Mouse (Mus musculus): Measurements from ENCODE around the gene Lrch3.
"Not testable (repeated sequence)": the region's sequence is repeated elsewhere in the genome, so short reads cannot be mapped to it uniquely, and the experiment has no call there.

Lrch3 gene

DNA sequence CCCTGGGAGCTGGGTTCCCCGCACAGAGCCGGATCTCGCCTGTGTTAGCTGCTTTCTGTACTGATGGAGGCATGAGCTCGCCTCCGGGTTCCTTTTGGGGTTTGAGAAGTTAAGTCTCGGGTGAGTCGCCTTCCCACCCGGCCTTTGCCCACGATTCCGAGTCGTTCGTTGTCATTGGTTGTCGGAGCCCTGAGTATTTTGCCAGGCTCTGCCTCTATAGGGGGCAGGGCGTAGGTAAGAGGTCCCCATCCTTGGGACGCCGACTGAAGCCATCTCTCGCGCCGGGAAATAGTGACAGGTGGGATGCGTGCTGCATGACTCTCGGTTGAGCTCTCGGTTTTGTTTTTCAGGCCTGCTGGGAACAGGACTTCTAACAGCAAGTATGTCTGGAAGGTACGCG is 142.9 kb downstream of the Lrch3 start:
- DNase-seq: no peak

DNA sequence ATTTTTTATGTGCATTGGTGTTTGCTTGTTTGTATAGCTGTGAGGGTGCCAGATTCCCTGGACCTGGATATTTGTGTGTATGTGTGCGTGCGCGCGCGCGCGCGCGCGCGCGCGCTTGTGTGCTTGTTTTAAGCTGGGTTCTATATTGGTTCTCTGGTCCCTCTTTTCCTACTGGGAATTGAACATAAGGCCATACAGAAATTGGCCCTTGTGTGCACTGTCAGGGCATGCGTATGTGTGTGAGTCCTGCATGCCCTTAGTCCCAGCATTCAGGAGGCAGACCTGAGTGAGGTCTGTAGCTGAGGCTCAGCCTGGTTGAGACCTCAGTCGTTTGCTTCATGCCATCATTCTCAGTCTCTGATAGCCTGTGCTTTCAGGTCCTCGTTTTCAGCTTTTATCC is 144.1 kb downstream of the Lrch3 start:
- DNase-seq: no peak

DNA sequence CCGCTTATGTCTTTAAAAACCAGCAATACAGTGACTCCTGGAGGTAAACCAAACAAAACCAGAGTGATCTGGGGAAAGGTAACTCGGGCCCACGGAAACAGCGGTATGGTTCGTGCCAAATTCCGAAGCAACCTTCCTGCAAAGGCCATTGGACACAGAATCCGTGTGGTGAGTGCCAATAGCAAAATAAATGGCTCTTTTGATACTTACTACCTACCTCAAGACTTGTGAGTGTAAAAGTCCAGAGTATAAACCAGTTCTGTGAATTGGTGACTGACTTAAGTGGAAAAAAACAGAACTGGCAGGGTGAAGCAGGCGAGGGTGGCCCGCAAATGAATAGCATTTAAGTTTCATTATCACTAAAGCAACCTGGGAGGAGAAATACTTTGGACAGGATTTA is 144.8 kb downstream of the Lrch3 start:
- DNase-seq: not testable (repeated sequence)

DNA sequence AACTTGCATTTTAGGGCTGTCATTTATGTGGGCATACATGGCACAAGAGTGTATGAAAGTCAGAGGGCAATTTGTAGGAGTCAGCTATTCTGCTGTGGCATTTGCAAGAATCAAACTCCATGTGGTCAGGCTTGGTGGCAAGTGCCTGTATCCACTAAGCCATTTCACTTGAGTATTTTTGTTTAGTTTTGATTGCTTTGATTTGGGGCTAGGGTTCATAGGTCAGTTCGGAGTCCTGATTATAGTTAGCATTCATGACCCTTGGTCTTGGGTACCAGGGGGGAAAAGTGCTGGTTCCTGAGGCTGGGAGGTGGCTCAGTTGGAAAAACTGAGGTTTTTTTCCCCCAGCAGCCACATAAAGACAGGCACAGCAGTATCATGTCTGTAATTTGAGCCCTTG is 145.6 kb downstream of the Lrch3 start:
- no peak for DNase-seq

DNA sequence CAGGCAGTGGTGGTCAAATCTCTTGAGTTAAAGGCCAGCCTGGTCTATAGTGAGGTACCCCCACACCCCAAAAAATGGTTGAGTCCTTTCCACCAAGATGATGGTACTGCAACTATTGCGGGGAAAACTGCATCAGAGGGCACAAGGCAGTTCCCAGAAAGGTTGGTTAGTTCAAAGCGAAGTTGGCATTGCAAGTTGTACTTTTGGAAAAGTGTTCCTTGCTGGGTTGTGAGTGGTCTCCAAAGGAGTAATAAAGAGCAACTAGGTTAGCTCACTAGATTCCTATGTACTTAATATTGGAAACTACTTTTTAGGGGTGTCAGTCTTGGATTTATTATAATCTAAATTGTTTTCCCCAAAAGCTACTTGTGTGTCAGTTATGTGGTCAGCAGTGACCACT is 147.0 kb downstream of the Lrch3 start:
- DNase-seq: no peak

DNA sequence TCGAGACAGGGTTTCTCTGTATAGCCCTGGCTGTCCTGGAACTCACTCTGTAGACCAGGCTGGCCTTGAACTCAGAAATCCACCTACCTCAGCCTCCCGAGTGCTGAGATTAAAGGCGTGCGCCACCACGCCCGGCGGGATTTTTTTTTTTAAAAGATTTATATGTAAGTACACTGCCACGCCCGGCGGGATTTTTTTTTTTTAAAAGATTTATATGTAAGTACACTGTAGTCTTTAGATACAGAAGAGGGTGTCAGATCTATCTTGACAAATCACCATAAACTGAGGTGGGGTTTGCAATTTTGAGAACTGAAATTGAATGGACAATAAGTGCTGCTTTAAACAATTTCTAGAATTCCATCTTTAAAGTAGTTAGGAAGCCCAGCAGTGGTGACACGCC is 147.5 kb downstream of the Lrch3 start:
- no peak for DNase-seq

DNA sequence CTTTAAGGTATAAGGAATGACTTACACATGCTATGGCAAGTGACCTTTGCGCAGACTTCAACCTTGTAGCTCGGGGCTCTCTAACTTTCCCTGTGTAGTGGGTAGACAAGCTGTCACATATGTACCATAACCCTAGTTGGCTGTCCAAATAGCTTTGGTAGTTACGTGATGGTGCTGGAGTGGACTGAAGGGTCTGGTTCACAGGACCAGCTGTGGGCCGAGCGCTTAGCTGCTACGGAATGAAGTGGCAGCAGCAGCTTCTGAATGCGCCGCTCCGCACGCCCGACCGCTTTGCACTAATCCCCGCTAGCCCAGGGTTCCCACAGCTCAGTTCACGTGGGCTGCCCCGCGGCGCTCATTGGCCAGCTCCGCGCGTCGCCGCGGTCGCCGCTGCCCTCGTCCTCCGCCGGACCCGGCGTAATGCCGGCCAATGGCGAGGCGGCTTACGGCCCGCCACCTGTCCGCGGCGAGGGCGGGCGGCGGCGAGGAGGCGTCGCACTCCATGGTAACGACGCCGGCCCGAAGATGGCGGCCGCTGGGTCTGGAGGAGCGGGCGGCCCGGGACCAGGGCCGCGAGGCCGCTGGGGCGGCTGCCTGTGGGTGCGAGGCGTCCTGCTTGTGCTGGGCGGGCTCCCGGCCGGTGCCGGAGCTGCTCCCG is 148.3 kb downstream of the Lrch3 start, which contains the start of gene Lmln:
Lmln (plus strand) TSS at position 498 of the 658 bp plus-strand sequence.
- DNase-seq: peak; percentile 62

DNA sequence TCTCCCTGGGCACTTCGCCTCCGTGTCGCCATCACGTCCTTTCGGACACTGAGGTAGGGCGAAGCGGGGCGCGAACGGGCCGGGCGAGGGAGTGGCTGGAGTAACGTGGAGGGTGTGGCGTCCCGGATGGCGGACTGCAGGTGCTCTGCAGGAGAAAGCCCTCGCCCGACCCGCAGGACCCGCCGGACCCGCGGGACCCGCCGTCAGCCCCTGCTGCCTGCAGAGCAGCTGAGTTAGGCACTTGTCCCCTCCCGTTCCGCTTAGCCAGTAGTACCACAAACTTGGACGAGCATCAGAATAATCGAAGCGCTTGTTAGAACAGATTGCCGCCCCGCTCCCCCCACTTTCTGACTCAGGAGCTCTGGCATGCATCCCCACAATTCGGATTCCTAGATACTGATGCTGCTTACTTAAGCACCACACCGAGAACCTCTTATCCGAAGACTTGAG is 148.8 kb downstream of the Lrch3 start:
- DNase-seq: no peak

DNA sequence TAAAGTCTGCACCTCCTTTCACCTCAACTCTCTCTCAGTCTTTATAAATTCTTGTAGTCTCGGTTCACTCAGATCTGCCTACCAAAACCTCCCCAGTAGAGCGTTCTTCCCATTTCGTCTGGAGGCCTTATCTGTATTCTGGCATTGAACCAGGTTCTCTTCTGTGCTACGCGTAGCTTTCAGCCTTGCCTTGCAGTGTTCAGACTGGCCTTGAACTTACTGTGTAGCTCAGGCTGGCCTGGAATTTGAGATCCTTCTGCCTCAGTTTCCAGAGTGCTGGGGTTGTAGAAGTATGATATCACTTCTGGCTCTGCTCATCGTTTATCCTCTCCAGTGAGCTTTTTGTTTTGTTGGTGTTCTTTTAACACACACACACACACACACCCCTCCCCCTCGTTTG is 149.4 kb downstream of the Lrch3 start:
- DNase-seq: no peak

DNA sequence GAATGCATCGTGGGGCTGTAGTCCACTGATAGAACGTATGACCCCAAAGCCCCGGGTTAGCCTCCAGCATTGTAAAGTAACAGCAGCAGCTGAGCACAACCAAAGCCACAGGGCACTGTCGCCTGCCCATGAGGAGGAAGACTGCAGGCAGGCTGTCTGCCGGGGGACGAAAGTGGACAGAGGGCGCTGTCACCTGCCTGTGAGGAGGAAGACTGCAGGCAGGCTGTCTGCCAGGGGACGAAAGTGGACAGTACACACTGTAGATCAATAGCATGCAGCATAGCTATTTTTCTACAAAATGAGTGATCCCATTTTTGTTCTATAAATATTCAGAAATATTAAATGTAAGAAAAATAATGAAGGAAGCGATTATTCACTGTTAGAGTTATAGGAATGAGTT is 150.7 kb downstream of the Lrch3 start:
- no peak for DNase-seq
